Mouse (Mus musculus): Measurements from ENCODE around the gene Gm14226.

DNA sequence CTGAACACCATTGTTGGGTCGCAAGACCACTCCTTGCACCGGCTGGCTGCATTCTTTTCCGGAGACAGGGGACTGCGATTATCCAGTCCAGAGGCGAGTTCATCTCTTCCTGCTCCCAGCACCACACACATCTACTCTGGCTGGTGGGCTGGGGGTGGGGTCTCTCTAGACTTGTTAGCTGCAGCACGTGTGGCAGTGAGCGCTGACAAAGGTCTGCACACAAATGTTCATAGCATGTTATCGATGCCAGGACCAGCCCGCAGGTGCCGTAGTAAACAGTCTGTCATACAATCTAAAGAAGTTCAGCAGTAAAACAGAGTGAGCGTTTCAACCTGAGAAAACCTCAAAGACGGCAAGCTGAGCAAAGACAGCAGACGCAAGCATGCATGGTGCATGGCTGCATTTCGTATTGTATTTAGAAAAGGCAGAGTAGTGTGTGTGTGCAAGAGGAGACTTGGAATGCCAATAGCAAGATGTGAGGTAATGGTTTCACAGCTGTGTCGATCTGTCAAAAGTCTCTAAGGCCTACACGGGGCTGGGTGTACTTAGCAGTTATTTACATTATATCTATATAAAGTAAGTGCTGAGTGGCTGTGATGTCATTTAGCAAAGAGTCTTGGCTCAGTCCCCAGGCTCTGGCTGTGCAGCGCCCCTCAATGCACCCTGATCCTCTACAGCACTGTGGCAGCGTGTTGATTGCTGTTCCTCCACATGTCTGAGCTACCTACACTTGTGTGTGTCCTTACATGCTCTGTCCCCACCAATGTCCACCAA, 46.0 kb upstream of the Gm14226 start:
- no peak; the same call in 1 of the 2 replicates for TF ChIP-seq CTCF (IDR thresholded peaks at IDR 0.05)
- no peak for TF ChIP-seq EP300 (IDR thresholded peaks at IDR 0.05)
